Mouse (Mus musculus) embryo, embryonic 10.5 days (tissue): ENCODE measurements at regions not wholly inside any gene's neighbourhood (a gene's known extent, or its start where the extent isn't known, plus 50 kb on each side); places are given as distances from the start of the nearest gene placed in this dataset.

Source experiments
- DNase-seq: peaks from one replicate; pipeline ENCODE4 v3.0.0-alpha.2; 2015; ENCODE audit warnings: low spot score

GRCm38 (mm10) chr1:125149817-125150216 is 285.7 kb downstream of the Actr3 start:
- no peak for DNase-seq

- DNase-seq = peak; percentile 2
Measured at GRCm38 (mm10) chr1:125123861-125124260, 311.7 kb downstream of the Actr3 start.

- DNase-seq = no peak
Measured at GRCm38 (mm10) chr1:125100596-125100995, 334.9 kb downstream of the Actr3 start.

- no peak for DNase-seq
Measured at GRCm38 (mm10) chr1:125084906-125085305, 350.6 kb downstream of the Actr3 start.

DNA sequence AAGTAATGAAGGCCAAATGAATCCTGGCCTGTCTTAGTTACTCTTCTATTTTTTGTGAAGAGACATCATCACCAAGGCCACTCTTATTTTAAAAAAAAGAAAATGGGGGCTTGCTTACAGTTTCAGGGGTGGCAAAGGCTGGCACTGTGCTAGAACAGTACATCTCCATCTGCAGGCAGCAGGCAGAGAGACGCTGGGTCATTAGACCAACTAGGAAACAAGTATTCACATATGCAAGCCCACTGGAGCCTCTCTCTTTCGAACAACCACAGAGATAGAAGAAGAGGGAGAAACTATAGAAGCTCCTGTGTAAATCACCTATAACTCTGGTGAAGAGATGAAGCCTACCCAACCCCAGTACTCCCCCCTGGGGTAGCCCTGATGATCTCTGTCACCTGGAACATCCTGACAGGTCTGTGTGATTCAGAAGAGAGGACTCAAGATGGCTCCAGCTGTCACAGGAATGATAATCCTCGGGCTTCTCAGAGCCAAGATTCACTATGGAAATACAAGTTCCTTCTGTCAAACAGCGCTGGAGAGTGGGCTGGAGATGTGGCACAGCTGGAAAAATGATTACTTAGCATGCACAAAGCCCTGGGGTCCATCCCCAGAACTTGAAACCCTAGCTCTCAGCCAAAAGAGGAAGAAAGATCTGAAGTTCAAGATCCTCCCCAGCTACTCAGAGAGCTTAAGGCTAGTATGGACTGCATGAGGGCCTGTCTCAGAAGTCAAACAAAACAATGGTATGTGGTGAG is 395.8 kb downstream of the Actr3 start:
- DNase-seq = no peak

GRCm38 (mm10) chr1:125013301-125013700 is 422.2 kb downstream of the Actr3 start:
- no peak for DNase-seq

GRCm38 (mm10) chr1:125011893-125012292 is 423.6 kb downstream of the Actr3 start:
- no peak for DNase-seq

GRCm38 (mm10) chr1:124997577-124997976 is 437.9 kb downstream of the Actr3 start:
- no peak for DNase-seq

- DNase-seq = no peak
Measured at GRCm38 (mm10) chr1:124950849-124951248, 484.7 kb downstream of the Actr3 start.

DNA sequence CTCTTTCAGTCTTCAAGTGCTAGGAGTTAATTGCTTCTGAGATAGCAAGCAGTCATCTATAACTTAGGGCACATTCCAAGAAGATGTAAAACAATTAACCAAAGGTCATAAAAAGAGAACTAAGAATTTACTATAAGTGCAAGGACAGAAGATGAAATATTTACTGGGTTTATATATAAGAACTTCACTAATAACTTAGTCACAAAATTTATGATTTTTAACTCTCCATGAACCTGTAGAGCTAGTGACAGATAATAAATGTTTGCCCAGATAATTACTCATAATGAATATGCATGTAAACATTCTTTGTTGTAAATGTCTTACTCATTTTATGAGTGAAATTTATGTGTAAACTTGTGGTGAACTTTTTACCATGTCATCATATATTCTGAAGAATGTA is 531.2 kb downstream of the Actr3 start:
- DNase-seq = no peak

DNA sequence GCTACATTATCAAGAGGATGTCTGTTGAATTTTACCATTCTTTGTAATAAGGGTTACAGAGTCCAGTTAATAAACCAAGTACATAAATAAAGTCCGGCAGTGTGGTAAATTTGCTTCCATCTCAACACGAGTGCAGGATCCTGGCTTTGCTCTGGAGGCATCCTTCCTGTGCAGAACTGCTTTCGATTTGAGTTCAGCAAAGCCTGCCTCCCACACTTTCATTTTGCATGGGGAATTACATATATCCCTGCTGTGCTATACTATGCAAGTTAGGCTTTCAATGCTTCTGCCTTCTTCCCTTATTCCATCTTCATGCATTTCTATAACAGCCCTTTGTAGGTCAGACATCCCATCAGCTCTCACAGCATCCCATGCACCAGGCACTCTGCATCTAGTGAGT is 564.4 kb downstream of the Actr3 start:
- DNase-seq = no peak

DNA sequence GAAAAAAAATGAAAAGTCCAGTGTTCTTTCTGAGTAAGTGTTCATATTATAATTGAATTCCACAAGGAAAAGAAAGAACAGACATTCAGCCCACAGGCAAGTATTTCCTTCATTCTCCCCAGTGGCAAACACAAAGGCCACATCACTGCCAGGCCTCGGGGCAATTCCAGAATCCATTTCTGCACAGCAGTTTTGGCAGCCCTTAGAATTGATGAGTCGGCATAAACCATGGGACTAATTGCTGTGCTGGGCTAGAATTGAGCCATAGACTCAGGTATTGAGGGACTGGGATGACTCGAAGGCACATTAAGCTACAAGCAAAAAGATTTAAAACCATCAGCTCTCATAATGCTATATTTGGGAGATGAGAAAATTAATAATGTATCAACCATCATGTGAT is 569.3 kb downstream of the Actr3 start:
- no peak for DNase-seq

- peak; percentile 66 for DNase-seq
Measured at GRCm38 (mm10) chr1:124845681-124846080, 589.8 kb downstream of the Actr3 start.

DNA sequence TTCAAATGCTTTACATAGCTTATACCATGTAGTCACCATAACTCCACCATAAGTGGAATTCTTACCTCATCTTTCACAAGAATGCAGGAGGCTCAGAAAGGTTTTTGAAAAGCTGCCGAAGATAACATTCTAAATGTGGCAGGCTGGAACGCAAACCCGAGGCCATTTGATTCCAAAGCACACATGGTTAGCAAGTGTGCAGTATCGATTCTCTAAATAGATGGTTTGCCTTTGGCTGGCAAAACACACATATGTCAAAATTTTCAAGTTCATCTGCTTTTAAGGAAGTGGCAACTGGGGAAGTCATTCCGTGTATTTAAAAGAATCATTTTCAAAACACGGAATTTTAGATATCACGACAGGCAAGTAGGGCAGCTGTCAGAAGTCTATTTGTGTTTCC is 609.8 kb downstream of the Actr3 start:
- no peak for DNase-seq

- DNase-seq = no peak
Measured at GRCm38 (mm10) chr1:124793026-124793425, 642.5 kb downstream of the Actr3 start.

DNA sequence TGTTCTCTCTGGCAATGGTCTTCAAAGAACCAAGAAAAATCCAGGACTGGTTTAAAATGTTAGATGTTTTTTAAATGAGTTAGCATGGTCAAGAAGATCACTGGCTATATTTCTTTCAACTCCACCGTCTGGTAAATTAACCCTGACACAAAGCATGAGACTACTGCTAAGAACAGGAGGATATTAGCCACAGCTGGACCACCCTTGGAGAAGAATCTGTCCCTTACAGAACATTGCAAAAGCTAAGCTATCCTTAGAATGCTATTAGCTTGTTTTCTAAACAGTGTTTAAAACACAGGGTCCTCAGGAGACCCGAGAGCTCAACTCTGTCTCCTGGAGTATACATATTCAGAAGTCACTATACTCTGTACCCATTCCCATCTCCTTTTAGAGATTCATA is 644.9 kb downstream of the Actr3 start:
- no peak for DNase-seq

GRCm38 (mm10) chr1:124790130-124790529 is 645.4 kb downstream of the Actr3 start:
- no peak for DNase-seq

DNA sequence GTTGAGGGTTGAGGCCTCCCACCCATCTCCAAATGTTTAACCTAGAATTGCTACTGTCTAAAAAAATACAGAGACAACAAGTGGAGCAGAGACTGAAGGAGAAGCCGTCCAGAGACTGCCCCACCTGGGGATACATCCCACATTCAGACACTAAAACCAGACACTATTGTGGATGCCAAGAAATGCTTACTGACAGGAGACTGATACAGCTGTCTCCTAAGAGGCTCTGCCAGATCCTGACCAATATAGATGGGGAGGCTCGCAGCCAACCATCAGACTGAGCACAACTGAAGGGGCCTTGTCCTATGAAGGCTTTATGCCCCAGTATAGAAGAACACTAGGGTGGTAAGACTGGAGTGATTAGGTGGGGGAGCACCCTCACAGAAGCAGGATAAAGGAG is 652.5 kb downstream of the Actr3 start:
- no peak for DNase-seq

DNA sequence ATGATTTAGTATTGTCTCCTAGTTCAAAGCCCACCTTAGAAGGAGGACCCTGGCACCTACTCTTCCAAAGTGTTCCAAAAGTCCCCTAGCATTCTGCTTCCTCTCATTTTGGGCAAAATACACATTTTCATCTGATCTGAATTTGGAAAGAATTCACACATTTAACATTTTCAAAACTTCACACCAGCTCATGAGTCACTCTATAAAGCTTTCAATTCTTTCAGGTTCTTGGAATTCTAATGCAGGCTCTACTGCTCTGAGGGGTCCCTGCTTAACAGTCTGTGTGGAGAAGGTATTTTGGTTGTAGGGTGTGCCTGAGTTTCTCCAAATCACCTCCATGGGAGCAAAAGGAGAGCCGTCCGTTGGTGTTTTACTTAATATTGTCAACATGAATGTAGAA is 657.8 kb downstream of the Actr3 start:
- DNase-seq = no peak

- DNase-seq = no peak
Measured at GRCm38 (mm10) chr1:124756721-124757120, 678.8 kb downstream of the Actr3 start.

- DNase-seq = no peak
Measured at GRCm38 (mm10) chr1:124739777-124740176, 694.4 kb upstream of the Dpp10 start.

- no peak for DNase-seq
Measured at GRCm38 (mm10) chr1:124730364-124730763, 685.0 kb upstream of the Dpp10 start.

GRCm38 (mm10) chr1:124718065-124718464 is 672.7 kb upstream of the Dpp10 start:
- peak; percentile 75 for DNase-seq

GRCm38 (mm10) chr1:124706246-124706645 is 660.9 kb upstream of the Dpp10 start:
- DNase-seq = no peak
